Mouse (Mus musculus): ENCODE data around the gene Apbb2.

Gene Apbb2

DNA sequence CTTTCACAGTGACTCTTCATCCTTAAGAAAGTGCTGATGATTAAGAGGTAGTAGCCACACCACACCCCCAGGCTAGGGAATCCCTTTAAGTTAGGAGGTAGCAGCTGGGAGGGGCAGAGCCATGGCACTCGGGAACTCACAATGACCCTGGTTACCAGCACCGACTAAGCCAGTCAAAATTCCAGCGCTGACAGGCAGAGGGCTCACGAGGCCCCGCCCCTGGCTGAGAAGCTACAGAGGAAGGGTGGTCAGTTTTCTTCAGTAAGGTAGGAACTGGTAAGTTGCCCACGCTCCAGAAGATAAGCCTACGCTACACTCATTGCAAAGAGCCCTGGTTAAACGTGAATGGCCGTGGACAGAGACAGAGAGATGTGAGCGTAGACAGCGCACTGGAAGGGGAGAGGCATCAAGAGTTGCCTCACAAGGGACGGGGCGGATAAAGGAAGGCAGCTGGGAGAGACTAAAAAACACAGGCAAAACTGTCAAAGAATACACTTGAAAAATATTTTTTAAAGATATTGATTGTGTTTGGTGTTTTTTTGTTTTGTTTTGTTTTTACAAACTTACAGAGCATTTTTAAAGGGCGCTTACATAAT is 100.1 kb downstream of the Apbb2 start:
- DNase-seq (ENCODE audit: low read depth, low spot score): no peak

DNA sequence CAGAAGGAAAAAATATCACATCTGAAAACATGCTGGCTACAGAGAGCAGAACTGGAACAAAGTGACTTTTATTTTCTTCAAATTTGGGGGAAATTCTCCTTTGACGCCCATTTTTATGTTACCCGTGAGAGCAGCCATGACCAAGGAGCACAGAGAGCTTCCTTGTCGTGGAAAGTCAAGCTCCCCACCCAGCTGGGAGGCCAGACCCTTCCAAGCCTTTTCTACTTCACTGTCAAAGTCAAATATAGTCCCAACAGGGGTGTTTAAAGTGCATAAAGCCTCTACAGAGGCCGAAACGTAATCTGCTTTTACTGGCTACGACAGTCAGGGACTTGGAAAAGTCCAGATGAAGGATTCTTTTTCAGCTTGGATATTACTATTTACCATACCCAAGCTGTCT is 101.1 kb downstream of the Apbb2 start:
- DNase-seq (ENCODE audit: low read depth, low spot score): no peak

DNA sequence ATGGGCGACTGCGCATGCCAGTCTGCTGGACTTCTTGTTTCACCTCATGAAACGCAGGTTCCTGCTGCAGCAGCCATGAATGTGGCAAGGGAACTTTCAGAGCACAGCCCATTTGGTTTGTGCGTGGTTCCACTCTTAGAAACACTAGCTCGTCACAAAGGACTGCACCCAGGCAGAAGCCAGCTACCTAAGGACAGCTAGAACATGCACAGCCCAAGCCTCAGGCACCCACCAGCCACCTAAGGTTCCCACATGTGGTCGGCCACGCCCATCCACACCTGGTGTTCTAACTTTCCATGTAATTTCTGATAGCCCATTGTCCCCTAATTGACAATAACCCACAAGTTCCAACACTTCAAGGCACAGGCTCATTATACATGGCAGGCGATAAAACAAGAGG is 102.3 kb downstream of the Apbb2 start:
- DNase-seq (ENCODE audit: low read depth, low spot score): no peak

DNA sequence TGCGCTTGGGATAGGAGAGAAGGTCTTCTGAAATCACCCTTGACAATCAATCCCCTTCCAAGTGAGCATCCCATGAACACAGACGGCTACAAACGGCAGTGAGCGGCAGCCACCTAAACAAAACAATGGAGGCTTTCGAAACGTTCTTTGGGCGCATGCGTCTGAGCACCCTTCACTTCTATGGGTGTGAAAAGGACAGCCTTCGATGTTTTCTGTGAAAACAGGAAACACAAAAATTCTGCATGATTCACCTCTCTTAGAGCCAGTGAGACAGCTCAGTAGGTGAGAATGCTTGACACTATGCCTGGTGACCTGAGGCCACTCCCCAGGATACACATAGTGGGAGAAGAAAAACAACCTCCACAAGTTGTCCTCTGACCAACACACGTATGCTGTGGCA is 103.3 kb downstream of the Apbb2 start:
- DNase-seq (ENCODE audit: low read depth, low spot score): no peak

DNA sequence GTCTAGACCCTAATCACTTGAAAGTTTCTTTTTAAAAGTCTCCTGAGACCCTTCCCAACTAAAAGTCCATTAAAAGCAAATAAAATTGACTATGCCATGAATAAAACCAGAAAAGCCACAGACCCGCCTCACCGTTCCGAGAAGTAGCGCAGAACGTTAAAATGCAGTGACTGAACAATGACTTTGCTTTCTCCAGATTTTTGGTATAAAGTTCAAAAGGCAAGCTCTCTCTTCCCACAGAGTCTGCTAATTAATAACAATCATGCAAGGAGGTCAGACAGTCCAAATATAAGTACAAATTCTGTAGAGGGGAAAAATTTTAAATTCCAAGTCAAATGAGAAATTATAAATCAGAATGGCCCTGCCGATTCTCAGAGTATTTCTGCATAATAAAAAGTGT is 103.9 kb downstream of the Apbb2 start:
- no peak for DNase-seq (ENCODE audit: low read depth, low spot score)

DNA sequence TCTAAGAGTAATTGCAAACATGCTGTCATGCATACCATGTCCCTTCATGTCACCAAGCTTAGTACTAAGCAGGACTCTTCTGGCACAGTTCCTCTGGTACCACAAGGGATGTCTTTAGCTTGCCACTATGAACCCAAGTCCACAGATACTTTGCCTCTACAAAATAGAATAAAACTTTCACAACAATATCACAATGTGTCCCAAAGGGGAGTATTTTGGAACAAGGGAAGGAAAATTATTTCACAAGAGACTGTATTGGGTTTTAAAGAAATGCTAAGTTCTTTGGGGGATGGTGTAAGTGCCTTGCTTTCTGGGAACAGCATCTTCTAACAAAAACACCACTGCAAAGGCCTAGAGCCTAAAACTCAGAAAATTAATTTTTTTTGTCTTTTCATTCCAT is 105.2 kb downstream of the Apbb2 start:
- DNase-seq (ENCODE audit: low read depth, low spot score): no peak

DNA sequence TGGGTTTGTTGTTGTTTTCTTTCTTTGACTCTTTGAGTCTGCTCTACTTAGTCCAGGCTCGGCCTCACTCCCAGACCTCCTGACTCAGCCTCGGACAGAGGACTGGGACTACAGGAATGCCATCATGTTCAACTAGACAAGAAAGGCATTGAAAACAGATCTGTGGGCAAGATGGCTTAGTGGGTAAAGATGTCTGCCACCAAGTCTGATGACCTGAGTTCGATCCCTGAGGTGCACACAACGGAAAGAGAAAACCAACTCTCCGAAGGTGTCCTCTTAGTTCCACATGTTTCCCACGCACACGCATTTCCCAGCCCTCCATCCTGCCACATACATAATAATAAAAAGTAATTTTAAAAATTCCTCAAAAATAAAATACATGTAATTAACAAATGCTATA is 106.1 kb downstream of the Apbb2 start:
- DNase-seq (ENCODE audit: low read depth, low spot score): no peak

DNA sequence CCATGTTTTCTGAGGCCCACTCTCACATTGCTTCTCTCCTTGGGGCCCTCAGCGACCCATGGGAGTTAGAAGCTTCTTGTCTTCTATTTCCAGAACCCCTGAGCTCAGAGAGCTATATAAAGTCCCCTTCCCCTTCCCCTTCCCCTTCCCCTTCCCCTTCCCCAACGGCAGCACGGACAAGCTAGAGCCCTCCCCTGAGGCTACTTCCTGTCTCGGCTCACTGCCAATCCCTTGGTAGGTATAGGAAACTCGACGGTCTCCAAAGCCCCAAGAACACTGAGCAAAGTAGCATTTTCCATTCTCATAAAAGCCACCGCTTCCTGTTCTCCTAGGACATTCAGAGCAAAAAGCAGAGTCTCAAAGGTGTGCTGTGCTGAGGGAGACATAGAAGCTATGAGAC is 107.9 kb downstream of the Apbb2 start:
- no peak for DNase-seq (ENCODE audit: low read depth, low spot score)

DNA sequence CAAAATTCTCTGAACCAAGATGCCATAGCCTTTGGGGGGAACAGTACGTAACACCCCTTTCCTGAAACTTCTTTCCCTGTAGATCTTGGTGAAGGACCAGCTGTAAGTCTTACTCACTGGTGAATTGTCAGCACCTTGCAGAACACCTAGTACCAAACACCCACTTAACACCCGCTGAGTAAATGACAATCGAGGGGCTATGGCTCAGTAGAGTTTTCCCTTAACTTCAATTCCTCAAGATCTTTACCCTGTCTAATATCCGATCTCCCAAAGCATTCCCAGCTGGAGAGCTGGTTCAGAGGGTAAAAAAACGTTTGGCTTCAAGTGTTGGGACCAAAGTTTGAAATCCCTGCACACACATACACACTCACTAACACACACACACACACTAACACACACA is 109.4 kb downstream of the Apbb2 start:
- DNase-seq (ENCODE audit: low read depth, low spot score): no peak

DNA sequence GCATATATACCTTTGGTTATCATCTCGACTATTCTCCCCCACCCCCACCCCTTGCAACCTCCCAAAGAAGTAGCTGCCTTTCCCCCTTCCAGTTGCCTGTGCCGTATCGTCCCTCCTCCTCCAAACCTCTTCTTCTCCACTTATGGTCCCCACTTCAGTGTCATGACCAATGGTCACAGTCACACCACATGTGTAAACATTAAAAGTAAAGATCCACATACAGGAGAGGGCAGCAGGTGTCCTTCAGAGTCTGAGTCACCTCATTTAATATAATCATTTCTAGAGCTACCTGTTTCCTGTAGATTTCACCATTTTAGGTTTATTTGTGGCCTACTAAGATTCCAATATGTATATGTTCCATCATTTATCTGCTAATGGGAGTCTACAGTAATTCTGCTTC is 113.0 kb downstream of the Apbb2 start:
- DNase-seq (ENCODE audit: low read depth, low spot score): no peak

DNA sequence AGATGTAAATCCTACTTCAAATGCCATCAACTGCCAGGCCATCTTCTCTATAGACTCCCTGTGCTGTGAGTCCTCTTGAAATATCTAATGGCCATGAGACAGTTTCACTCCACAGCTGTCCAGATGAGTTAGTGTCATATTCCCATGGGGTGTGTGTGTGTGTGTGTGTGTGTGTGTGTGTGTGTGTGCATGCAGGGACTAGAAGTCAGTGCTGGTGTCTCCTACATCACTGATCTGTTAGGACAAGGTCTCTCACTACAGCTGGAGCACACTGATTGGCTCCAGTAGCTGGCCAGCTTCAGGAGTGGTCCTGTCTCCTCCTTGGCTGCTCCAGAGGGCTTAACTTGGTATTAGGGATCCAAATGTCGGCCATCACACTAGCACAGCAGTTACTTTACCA is 113.5 kb downstream of the Apbb2 start:
- DNase-seq (ENCODE audit: low read depth, low spot score): no peak

DNA sequence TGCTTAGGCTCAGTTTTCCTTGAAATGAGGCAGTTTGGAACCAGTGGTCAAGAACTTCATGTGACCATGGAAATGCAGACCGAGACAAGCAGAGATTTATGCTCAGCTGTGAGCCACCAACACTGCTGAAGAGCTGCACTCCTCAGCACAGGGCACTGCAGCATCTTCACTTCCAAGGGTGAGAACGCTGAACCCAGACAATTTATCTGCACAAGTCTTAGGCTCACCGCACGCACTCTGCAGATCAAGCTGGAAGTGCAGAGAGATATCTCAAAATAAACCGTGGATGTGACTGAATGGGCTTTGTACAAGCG is 114.2 kb downstream of the Apbb2 start:
- DNase-seq (ENCODE audit: low read depth, low spot score): no peak

DNA sequence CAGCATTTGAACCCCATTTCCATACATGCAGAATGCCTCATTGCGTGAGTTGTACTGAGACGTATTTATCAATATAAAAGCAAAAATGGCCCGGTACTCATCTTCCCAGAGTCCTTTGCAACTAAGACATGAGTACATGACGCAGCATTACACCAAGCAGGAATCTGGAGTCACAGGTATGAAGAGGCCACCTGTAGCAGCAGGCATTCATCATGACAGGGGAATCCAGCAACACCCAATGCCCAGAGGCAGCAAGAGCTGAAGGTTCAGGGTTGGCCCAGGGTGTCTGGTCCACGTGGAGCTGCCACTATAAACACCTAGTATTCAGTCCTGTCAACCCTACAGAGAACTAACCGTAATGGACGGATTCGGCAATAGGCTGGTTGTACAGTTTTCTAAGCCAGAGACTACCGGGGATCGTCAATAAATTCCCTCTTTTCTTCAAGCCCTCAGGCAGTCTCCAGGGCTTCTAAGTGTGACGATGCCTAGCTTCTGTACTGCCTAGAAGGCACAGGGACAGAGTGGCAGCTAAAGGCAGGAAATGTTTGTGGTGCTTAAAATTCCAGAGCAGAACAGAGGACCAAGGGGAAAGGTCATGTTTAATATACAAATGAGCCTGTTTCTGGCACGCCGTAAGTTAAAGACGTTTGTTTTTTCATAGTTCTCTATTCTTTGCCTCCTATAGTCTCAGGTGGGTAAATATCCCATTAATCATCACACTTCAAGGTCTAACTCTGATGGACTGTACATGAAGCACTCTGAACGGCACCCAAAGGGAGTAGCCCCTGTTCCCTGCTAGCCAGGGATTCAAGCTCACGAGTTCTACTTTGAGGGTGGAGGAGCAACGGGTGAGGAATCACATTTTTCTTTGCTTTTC is 114.8 kb downstream of the Apbb2 start:
- no peak for DNase-seq (ENCODE audit: low read depth, low spot score)

DNA sequence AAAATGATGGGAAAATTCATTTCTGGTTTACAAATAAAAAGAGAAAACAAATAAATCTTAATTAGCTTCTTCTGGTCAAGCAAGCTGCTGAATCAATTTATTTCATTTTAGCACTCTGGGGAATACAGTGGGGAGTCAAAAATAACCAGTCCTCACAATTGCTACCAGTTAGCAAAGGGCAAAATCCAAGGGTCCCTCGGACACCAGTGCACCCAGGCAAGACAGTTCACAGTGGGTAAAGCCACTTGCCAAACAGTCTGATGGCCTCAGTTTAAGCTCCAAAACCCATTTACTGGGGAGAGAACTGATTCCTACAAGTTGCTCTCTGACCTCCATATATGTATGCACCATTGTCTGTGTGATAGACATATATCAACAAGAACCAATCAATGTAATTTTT is 115.6 kb downstream of the Apbb2 start:
- DNase-seq (ENCODE audit: low read depth, low spot score): no peak

DNA sequence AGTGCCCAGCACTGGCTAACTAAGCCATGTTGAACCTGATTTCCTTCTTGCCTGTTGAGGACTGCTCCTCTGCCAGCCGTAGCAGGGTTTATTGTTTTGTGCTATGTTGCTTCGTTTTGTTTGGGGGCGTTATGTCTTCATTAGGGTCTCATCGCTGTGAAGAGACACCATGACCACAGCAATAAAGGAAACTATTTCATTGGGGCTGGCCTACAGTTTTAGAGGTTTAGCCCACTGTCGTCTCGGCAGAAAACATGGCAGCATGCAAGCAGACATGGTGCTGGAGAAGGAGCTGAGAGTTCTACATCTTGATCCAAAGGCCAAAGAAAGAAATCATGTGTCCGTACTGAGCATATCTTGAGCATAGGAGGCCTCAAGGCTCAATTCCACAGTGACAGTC is 119.0 kb downstream of the Apbb2 start:
- no peak for DNase-seq (ENCODE audit: low read depth, low spot score)

DNA sequence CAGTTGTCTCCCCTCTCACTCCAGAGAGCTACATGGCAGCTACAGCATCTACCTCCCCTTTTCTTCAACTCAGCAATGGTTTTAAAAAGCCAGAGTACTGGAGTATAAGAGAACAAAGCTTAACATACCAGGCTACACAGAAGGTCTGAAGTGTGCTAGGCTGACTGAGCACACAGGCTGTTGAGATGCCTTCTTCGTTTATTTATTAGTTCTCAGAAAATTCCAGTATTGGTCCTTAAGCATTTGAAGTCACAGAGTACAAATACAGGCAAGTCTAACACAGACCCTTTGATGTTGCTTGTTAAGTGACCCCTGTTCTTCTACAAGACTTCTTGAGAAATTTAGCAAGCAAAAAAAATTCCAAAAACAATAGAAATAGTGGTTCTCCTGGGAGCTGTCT is 120.4 kb downstream of the Apbb2 start:
- no peak for DNase-seq (ENCODE audit: low read depth, low spot score)

DNA sequence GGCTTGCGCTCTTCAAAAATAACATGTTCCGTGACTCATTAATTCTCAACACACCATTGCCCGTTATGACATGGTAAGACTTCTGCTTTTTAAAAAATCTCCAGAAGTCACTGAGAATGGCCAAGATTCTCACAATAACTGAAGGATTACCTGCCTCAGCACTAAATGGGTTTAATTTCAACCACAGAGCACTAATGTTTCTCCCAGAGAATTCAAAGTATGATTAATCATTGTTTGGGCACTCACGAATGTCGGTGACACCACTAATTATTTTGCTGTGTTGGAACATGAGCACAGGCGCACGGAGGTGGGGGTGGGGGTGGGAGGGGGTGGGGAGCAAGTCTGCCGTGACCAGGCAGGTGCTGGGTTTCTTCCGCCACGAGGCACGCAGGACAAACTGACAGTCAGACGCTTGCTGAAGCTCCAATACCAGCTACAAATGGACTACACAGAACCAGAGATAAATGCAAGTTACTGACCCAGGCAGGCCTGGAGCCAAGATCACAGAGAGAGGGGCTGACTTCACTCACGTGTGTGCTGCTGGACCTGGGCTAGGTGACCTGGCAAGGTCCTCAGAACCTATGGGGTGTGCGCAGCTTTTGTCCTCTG is 121.0 kb downstream of the Apbb2 start:
- no peak for DNase-seq (ENCODE audit: low read depth, low spot score)

DNA sequence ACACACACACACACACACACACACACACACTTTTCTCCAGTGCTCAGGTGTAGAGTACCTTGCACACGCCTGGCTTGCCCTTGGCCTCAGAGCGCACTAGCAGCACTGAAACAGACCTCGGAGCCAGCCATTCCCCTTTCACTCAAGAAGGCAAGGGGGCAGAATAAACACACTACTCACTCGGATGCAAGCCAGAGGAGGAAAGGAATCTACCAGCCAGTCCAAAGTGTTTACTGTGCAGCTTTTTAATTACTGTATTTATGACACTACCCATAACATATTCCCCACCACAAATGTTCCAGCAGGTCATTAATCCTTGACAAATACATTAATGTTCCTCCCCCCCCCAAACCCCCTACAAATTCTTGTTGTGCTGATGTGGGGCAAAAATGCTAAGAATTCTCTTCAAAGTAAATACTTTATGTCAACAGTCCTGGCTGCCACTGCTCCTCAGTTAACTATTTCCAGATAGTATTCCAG is 121.7 kb downstream of the Apbb2 start:
- DNase-seq (ENCODE audit: low read depth, low spot score): no peak

DNA sequence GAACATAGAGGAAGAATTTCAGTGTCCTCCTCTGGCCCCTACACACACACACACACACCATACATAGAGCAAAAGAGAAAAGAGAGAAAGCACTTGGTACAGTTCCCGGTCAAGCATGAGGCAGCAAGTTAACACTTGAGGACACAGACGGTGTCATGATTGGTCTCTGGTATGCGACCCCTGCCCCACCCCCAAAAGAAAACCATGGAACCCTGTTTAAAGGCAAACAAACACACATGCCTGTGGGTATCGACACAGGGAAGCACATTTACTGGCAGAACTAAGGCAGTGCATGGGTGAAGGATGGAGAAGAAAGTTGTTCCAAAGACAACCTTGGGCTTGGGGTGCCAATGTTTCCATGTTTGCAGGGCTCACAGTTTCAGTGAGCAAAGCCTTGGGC is 123.9 kb downstream of the Apbb2 start:
- DNase-seq (ENCODE audit: low read depth, low spot score): no peak

DNA sequence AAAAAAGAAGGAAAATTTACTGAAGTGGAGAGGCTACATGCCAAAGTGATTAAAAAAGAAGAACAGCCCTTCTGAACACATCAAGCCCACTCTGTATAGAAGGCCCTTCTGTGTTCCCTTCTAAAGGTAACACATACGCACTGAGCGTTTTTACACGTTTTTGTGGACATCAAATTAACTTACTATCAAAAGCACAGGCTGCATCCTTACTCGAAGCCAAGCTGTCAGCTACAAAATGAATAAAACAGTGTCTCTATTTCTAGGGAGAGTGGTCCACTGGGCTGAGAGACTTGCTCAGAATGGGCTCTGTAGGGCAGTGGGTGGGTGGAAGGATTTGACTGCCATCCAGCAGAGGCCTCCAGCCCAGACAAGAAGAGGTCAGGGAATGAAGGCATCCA is 126.0 kb downstream of the Apbb2 start:
- DNase-seq (ENCODE audit: low read depth, low spot score): no peak

DNA sequence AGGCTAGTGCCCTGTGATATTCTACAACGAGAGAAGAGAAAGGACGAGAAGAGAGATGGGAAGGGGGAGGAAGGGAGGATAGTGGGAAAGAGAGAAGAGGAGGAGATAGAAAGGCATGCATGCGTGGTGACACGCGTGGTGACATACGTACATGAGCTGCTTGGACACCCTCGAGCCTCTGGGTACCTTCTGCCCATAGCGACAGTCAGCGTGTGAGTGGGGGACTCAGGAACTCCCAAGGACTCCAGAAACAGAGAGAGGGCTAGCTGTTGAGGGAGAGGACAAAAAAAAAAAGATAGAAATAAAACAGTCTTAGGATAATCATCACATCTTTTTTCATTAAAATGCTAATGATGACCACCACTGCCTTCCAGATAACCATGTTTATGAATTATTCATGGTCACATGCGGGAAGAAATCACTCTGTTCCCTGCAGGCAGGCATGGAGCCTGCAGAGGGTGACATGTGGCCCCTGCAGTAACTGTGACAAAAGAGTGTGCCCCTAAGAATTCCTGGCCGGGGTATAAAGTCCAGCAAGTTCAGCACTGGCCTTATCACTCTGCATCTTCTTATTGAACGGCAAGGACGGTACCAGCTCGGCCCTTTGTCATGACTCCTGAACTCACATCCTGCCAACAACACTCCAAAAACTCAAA is 126.5 kb downstream of the Apbb2 start:
- no peak for DNase-seq (ENCODE audit: low read depth, low spot score)

DNA sequence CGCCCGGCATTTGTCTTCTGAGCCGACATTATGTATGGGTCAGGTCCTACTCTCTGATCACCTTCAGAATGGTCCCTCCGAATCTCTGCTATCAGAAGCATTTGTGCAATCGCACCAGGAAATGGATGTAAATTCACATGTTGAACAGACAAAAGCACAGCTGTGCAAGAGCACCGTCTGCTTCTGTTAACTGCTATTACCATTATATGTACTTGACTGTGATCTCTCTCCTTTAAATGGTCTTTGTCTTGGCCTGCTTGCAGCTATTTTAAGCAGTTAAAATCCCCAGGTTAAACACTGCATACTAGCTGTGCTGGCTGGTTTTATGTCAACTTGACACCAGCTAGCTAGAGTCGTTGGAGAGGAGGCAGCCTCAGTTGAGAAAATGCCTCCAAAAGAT is 132.6 kb downstream of the Apbb2 start:
- DNase-seq (ENCODE audit: low read depth, low spot score): no peak

DNA sequence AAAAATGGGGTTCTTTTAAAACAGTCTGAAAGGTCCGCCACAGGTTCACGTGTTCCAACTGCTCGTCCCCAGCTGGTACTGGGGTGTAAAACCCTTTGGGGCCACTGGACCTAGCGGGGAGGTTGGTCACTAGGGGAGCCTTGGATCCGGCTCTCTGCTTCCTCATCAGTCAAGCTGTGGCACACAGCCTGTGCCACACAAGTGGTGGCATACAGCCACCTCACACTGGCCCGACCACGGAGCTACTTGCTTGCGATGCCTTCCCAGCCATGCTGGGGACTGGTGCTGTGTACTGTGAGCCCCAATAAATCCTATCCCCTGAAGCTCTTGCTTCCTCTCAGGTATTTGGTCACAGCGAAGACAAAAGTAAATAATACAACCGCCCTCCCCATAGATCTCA is 142.3 kb downstream of the Apbb2 start:
- DNase-seq (ENCODE audit: low read depth, low spot score): no peak

Measured in retina, adult 2 months (tissue).